Mouse (Mus musculus): ENCODE results near the gene Antxr1.

The Antxr1 gene

GRCm38 (mm10) chr6:87133966-87134546, 201.6 kb downstream of the Antxr1 start:
- DNase-seq, result no peak

GRCm38 (mm10) chr6:87133520-87133919, 202.1 kb downstream of the Antxr1 start:
- no peak for DNase-seq

- DNase-seq, result no peak
These were observed 204.5 kb downstream of the Antxr1 start for GRCm38 (mm10) chr6:87131078-87131477.

- no peak for DNase-seq
These were observed 205.0 kb downstream of the Antxr1 start for GRCm38 (mm10) chr6:87130628-87131027.

GRCm38 (mm10) chr6:87129861-87130260, 205.8 kb downstream of the Antxr1 start:
- DNase-seq, result no peak

- DNase-seq, result no peak
These were observed 208.4 kb downstream of the Antxr1 start for GRCm38 (mm10) chr6:87127049-87127753.

GRCm38 (mm10) chr6:87123973-87124372, 211.6 kb downstream of the Antxr1 start:
- no peak for DNase-seq

- DNase-seq, result no peak
These were observed 212.2 kb downstream of the Antxr1 start for GRCm38 (mm10) chr6:87123406-87123805.

GRCm38 (mm10) chr6:87121961-87122360, 213.7 kb downstream of the Antxr1 start:
- DNase-seq, result no peak

- DNase-seq, result no peak
These were observed 215.0 kb downstream of the Antxr1 start for GRCm38 (mm10) chr6:87120661-87121060.

- DNase-seq, result no peak
These were observed 215.6 kb downstream of the Antxr1 start for GRCm38 (mm10) chr6:87119975-87120374.

GRCm38 (mm10) chr6:87119066-87119837, 216.4 kb downstream of the Antxr1 start:
- no peak for DNase-seq

- no peak for DNase-seq
These were observed 219.0 kb downstream of the Antxr1 start for GRCm38 (mm10) chr6:87116596-87116995.

GRCm38 (mm10) chr6:87115981-87116380, 219.6 kb downstream of the Antxr1 start:
- DNase-seq, result no peak

GRCm38 (mm10) chr6:87112125-87112524, 223.5 kb downstream of the Antxr1 start:
- DNase-seq, result no peak

GRCm38 (mm10) chr6:87111493-87111892, 224.1 kb downstream of the Antxr1 start:
- DNase-seq, result no peak

GRCm38 (mm10) chr6:87104123-87104796, 231.4 kb downstream of the Antxr1 start, which contains the start of gene D6Ertd527e:
D6Ertd527e (plus strand) TSS chr6:87104746.
- no peak for DNase-seq

- DNase-seq, result no peak
These were observed 232.3 kb downstream of the Antxr1 start for GRCm38 (mm10) chr6:87103314-87103713.

GRCm38 (mm10) chr6:87102421-87102911, 233.2 kb downstream of the Antxr1 start:
- DNase-seq, result no peak

GRCm38 (mm10) chr6:87101955-87102353, 233.7 kb downstream of the Antxr1 start:
- DNase-seq, result no peak

- peak; percentile 63 for DNase-seq
These were observed 234.2 kb downstream of the Antxr1 start for GRCm38 (mm10) chr6:87101281-87101954.

GRCm38 (mm10) chr6:87100297-87101020, 235.2 kb downstream of the Antxr1 start:
- no peak for DNase-seq
